Mouse (Mus musculus): ENCODE measurements around the gene Wdr61. TPM values are rescaled to one million over a fixed set of nuclear protein-coding genes. Genes with fewer than 3 reads are reported as not detected.
A peak's percentile ranks its signal among the peaks of the same experiment; 100 is the strongest.

Gene Wdr61
- total and polyA plus RNA-seq, 2 experiments from 2014 or later: 37.9 to 88.5 TPM

DNA sequence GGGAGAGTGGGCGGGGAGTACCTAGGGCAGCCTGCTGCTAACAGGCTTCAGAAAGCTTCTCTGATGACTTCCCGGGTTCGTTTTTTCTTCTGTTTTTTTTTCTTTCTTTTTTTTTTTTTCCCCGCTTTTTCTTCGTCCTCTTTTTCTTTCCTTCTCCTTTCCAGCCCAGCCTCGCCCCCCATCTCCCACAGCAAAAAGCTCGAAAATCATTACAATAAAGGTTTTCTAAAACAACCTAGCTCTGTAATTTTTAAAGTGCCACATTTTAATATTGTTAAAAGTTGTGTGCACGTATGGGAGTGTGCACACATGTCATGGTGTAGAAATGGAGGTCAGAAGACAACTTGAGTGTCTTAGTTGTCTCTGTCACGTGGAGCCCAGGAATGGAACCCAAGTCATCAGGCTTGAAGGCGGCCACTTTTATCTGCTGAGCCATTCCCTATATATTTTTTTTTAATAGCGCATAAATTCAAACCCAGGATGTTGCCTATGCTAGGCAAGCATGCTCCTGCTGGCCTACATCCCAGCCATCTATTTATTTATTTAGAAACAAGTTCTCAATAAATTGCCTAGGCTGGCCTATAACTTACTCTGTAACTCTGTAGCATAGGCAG lies 427 bp upstream of the Wdr61 start:
- no peak for ATAC-seq
- H3K36me3 ChIP-seq (ENCODE audit: insufficient read depth, low read length): no peaks in the 10 kb centered on the region; the same call in 1 of the 2 replicates
- H3K4me1 ChIP-seq (ENCODE audit: insufficient read depth, low read length): peaks cover 8% of the 10 kb centered on the region
- no peak overlapping the region for H3K27ac ChIP-seq
- peak overlapping the region; percentile 64; the same call in 1 of the 2 replicates for H3K9ac ChIP-seq (replicated peaks; ENCODE audit: low read length)
- DNase-seq (ENCODE audit: low spot score): no peak
- H3K27me3 ChIP-seq (ENCODE audit: insufficient read depth, low read length): no peaks in the 10 kb centered on the region
- 21% methylated on average over 11 of the region's 11 CpGs for WGBS
- H3K4me2 ChIP-seq (ENCODE audit: low read depth, low read length): peak overlapping the region; percentile 89
- H3K9me3 ChIP-seq (ENCODE audit: low read length): no peaks in the 10 kb centered on the region
- H3K4me3 ChIP-seq (ENCODE audit: low read length): peak overlapping the region; percentile 68
- no peak for TF ChIP-seq CTCF (IDR thresholded peaks at IDR 0.05; ENCODE audit: low read depth)

DNA sequence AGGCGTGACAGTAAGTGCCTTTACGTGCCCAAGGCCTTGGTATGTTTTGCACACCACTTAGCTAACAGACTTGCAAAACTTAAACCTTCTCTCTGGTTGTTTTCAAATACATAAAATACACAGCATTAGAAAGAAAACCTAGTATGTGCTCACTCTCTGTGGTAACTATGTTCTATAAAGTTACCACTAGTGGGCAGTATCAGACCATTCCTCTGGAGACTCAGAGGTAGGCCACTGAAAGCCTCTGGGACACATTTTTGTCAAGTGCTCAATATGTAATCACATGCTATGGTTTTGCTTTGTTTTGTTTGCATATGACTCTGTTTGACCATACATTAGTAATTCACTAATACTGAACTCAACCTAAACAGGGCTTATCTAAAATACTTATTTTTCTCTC lies 2.2 kb downstream of the Wdr61 start:
- no peaks in the 10 kb centered on the region for H3K27me3 ChIP-seq (ENCODE audit: insufficient read depth, low read length)
- H3K36me3 ChIP-seq (ENCODE audit: insufficient read depth, low read length): peaks cover 20% of the 10 kb centered on the region
- ATAC-seq (no peak), DNase-seq (ENCODE audit: low spot score) (peak; percentile 63)
- peaks cover 8% of the 10 kb centered on the region for H3K4me1 ChIP-seq (ENCODE audit: insufficient read depth, low read length)
- no peaks in the 10 kb centered on the region for H3K9me3 ChIP-seq (ENCODE audit: low read length)
- WGBS: 91% methylated on average over 2 of the region's 2 CpGs
- no peak overlapping the region for H3K4me3 ChIP-seq (ENCODE audit: low read length)
- H3K9ac ChIP-seq (replicated peaks; ENCODE audit: low read length): no peak overlapping the region
- H3K27ac ChIP-seq: no peak overlapping the region
- no peak overlapping the region for H3K4me2 ChIP-seq (ENCODE audit: low read depth, low read length)
- peak; percentile 72 for TF ChIP-seq CTCF (IDR thresholded peaks at IDR 0.05; ENCODE audit: low read depth)

DNA sequence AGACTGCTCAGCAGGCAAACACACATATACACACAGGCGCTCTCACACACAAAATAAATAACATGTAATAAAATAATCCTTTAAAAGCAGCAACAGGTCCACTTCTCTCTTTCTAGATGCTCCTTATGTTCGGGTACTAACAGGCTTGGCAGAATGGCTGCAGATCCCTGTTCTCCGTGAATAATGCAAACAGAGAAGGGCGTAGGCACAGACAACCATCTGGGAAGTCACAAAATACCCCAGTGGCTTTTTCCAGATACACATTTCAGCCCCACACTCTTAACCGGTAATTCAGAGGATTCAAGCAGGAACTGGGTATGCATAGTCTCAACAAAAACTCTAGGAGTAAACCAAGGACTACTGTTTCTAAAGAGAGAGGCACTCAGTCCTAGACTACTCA lies 8.0 kb downstream of the Wdr61 start:
- no peak overlapping the region for H3K9ac ChIP-seq (replicated peaks; ENCODE audit: low read length)
- H3K9me3 ChIP-seq (ENCODE audit: low read length): no peaks in the 10 kb centered on the region
- H3K27me3 ChIP-seq (ENCODE audit: insufficient read depth, low read length): no peaks in the 10 kb centered on the region
- H3K4me1 ChIP-seq (ENCODE audit: insufficient read depth, low read length): no peaks in the 10 kb centered on the region
- H3K4me2 ChIP-seq (ENCODE audit: low read depth, low read length): no peak overlapping the region
- no peak overlapping the region for H3K27ac ChIP-seq
- H3K36me3 ChIP-seq (ENCODE audit: insufficient read depth, low read length): peaks cover 67% of the 10 kb centered on the region
- WGBS: 89% methylated on average over 5 of the region's 5 CpGs
- no peak overlapping the region for H3K4me3 ChIP-seq (ENCODE audit: low read length)
- no peak for DNase-seq (ENCODE audit: low spot score)
- TF ChIP-seq CTCF (IDR thresholded peaks at IDR 0.05; ENCODE audit: low read depth): no peak
- no peak for ATAC-seq

DNA sequence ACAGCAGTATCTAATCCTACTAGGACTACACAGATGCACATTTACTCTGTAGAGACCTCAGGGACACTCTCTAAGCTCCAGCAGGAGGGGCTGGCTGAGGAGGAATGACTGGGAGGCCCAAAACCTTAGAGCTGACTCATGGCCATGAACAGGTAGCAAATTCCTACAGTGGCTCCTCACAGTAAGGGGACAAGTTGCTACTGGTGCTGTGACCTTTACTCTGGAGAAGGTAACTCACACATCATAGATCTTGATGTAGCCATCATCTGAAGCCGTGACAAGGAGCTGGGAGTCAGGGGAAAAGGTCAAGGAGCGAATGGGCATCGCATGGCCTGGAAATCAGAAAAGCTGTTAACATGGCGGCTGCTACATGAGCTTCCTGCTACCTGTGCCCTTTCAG lies 11.7 kb downstream of the Wdr61 start:
- H3K9me3 ChIP-seq (ENCODE audit: low read length): no peaks in the 10 kb centered on the region
- no peak overlapping the region for H3K4me3 ChIP-seq (ENCODE audit: low read length)
- no peak overlapping the region for H3K9ac ChIP-seq (replicated peaks; ENCODE audit: low read length)
- no peaks in the 10 kb centered on the region for H3K4me1 ChIP-seq (ENCODE audit: insufficient read depth, low read length)
- no peak overlapping the region for H3K4me2 ChIP-seq (ENCODE audit: low read depth, low read length)
- DNase-seq (ENCODE audit: low spot score) (no peak), ATAC-seq (no peak)
- 94% methylated on average over 4 of the region's 4 CpGs for WGBS
- TF ChIP-seq CTCF (IDR thresholded peaks at IDR 0.05; ENCODE audit: low read depth): no peak
- H3K27me3 ChIP-seq (ENCODE audit: insufficient read depth, low read length): no peaks in the 10 kb centered on the region
- no peak overlapping the region for H3K27ac ChIP-seq
- H3K36me3 ChIP-seq (ENCODE audit: insufficient read depth, low read length): peaks cover 75% of the 10 kb centered on the region

DNA sequence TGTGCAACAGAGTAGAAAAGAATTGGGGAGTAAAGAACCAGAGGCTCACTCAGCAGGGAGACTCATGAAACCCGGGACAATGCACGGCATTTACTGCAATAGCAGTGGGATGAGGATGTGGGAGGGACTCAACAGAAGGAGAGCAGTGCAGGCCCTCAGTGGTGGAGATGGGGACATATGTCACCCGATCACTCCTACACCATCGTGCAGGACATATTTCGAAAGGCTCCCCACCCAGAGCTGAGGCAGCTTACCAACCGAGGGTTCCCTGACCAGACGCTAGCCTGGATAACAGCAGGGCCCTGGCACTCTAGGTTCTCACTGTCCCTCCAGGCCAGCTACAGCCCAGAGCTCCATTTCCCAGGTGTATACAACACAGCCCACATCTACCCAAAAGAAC lies 12.2 kb downstream of the Wdr61 start:
- WGBS: 76% methylated on average over 7 of the region's 7 CpGs
- peaks cover 75% of the 10 kb centered on the region for H3K36me3 ChIP-seq (ENCODE audit: insufficient read depth, low read length)
- no peak for ATAC-seq
- no peak for DNase-seq (ENCODE audit: low spot score)
- H3K4me3 ChIP-seq (ENCODE audit: low read length): no peak overlapping the region
- no peaks in the 10 kb centered on the region for H3K27me3 ChIP-seq (ENCODE audit: insufficient read depth, low read length)
- no peak overlapping the region for H3K4me2 ChIP-seq (ENCODE audit: low read depth, low read length)
- no peak for TF ChIP-seq CTCF (IDR thresholded peaks at IDR 0.05; ENCODE audit: low read depth)
- H3K4me1 ChIP-seq (ENCODE audit: insufficient read depth, low read length): no peaks in the 10 kb centered on the region
- no peak overlapping the region for H3K9ac ChIP-seq (replicated peaks; ENCODE audit: low read length)
- H3K27ac ChIP-seq: no peak overlapping the region
- no peaks in the 10 kb centered on the region for H3K9me3 ChIP-seq (ENCODE audit: low read length)

DNA sequence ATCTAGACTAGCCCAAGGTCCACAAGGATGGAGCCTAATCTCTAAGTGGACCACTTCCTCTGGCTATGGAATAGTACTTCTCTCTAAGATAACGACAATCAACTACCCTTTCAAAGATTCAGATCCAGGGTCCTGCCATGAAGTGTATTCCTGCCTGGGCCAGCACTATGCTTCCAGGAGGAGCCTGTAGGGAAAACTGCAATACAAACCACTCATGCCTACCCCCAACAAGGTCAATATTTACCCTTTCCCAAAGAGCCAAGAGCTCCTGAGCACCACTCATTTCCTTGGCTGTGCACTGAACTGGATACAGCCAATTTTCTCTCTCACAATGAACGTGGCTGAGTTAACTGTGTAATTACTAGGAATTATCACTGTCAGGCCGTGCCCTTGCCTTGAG lies 16.8 kb downstream of the Wdr61 start:
- no peak overlapping the region for H3K9ac ChIP-seq (replicated peaks; ENCODE audit: low read length)
- 83% methylated on average over 3 of the region's 3 CpGs for WGBS
- H3K4me3 ChIP-seq (ENCODE audit: low read length): no peak overlapping the region
- H3K27ac ChIP-seq: no peak overlapping the region
- no peaks in the 10 kb centered on the region for H3K27me3 ChIP-seq (ENCODE audit: insufficient read depth, low read length)
- ATAC-seq (no peak), DNase-seq (ENCODE audit: low spot score) (no peak)
- H3K4me2 ChIP-seq (ENCODE audit: low read depth, low read length): no peak overlapping the region
- H3K9me3 ChIP-seq (ENCODE audit: low read length): no peaks in the 10 kb centered on the region
- peaks cover 69% of the 10 kb centered on the region for H3K36me3 ChIP-seq (ENCODE audit: insufficient read depth, low read length)
- no peak for TF ChIP-seq CTCF (IDR thresholded peaks at IDR 0.05; ENCODE audit: low read depth)
- no peaks in the 10 kb centered on the region for H3K4me1 ChIP-seq (ENCODE audit: insufficient read depth, low read length)

DNA sequence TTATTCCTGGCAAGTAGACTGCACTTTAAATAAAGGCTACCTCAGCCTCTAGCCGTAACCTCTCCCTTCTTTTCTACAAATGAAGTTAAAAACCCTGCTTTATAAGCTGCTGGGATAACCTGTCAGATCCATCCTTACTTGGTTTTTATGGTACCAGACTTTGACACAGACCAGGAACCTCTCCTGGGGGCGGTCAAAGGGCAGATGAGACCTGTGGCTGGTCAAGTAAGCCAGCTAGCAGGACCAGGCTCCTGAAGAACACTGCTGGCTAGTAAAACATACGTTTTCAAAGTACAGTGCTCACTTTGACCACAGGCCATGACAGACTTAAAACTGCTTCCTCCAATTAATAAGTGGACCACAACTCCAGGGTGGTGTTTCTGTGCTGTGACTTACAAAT lies 18.5 kb downstream of the Wdr61 start:
- no peak for ATAC-seq
- H3K4me3 ChIP-seq (ENCODE audit: low read length): no peak overlapping the region
- no peaks in the 10 kb centered on the region for H3K9me3 ChIP-seq (ENCODE audit: low read length)
- no peak overlapping the region for H3K9ac ChIP-seq (replicated peaks; ENCODE audit: low read length)
- H3K27ac ChIP-seq: no peak overlapping the region
- no peak for DNase-seq (ENCODE audit: low spot score)
- H3K27me3 ChIP-seq (ENCODE audit: insufficient read depth, low read length): no peaks in the 10 kb centered on the region
- 93% methylated on average over 3 of the region's 3 CpGs for WGBS
- no peak overlapping the region for H3K4me2 ChIP-seq (ENCODE audit: low read depth, low read length)
- H3K36me3 ChIP-seq (ENCODE audit: insufficient read depth, low read length): peaks cover 65% of the 10 kb centered on the region
- no peaks in the 10 kb centered on the region for H3K4me1 ChIP-seq (ENCODE audit: insufficient read depth, low read length)
- no peak for TF ChIP-seq CTCF (IDR thresholded peaks at IDR 0.05; ENCODE audit: low read depth)
